In genomic region chrX:169438626-169439025, GRCm38 (mm10) we compare ENCODE assay signal across 11 mouse cellular contexts.
DNase-seq lines count a peak whose midpoint lies in the region; ATAC-seq and TF ChIP-seq lines count a peak whose summit lies in the region.
"Had no signal": no experiment of that assay in that cellular context is flagged by ENCODE, and none has a peak within 500 bp of the region (broad histone marks: within the 10 kb centered on the region; RNA-seq: fewer than 3 reads in every experiment).

No protein-coding gene starts in this region.

- TF ChIP-seq EP300 in CH12.LX (IDR thresholded peaks at IDR 0.05; ENCODE audit: low read length) = no peak

- DNase-seq in kidney, adult 9 months = peak; percentile 14
- DNase-seq in CH12.LX (ENCODE audit: extremely low read depth) = peak; percentile 32
- DNase-seq in Patski (ENCODE audit: low read depth, low spot score) = no peak
- peak; percentile 6 to 40 for DNase-seq in kidney, postnatal 36 days
- no peak for DNase-seq in layer of hippocampus, adult 11-12 months (ENCODE audit: low spot score)
- DNase-seq in thymus, adult 18-20 months = no peak
- no peak for DNase-seq in thymus, postnatal 36 days

- TF ChIP-seq CTCF in CH12.LX (conservative IDR thresholded peaks at IDR 0.05 in 1 of 2, IDR thresholded peaks at IDR 0.05 in 1 of 2; ENCODE audit: low read depth in 2 of 2, low read length in 2 of 2) = peak in 1 of 2 experiments; percentile 60; a peak in 2 of 4 replicates
- TF ChIP-seq CTCF in Patski (IDR thresholded peaks at IDR 0.05) = peak; percentile 66

- H3K4me3 ChIP-seq in kidney, embryonic 14.5 days (ENCODE audit: low read length) = no peak overlapping the region
- no peak overlapping the region for H3K4me3 ChIP-seq in CH12.LX (replicated peaks in 1 of 3; ENCODE audit: low read depth in 2 of 3, low read length in 2 of 3, poor library complexity in 1 of 3)
- H3K4me3 ChIP-seq: embryonic facial prominence, embryonic 12.5 days; limb, embryonic 15.5 days; myocyte had no signal

- no peak overlapping the region for H3K27ac ChIP-seq in kidney, embryonic 14.5 days (ENCODE audit: low read depth, low read length)
- H3K27ac ChIP-seq in CH12.LX (ENCODE audit: insufficient read depth, low read depth) = no peak overlapping the region
- H3K27ac ChIP-seq: embryonic facial prominence, embryonic 12.5 days; limb, embryonic 15.5 days had no signal

- CTCF ChIA-PET in Patski (lab: Charles Lee) = interaction anchor here (1.1 to 1.8 kb wide), 3 partner anchors 9 to 359 kb away, joined by 3 to 8 read pairs (median 4); no protein-coding TSS in a partner anchor

- TF ChIP-seq POLR2A in CH12.LX (IDR thresholded peaks at IDR 0.05; ENCODE audit: low read depth, low read length) = no peak

- 82% methylated on average over 1 of the region's 1 CpGs for WGBS in kidney, embryonic 14.5 days

- POLR2A ChIA-PET in Patski (lab: Charles Lee) = interaction anchor here (0.7 kb wide), 1 partner anchor 264 kb away, joined by 3 read pairs; no protein-coding TSS in a partner anchor

- no peaks in the 10 kb centered on the region for H3K9me3 ChIP-seq in kidney, embryonic 14.5 days (ENCODE audit: control insufficient read depth, low read length)
- H3K9me3 ChIP-seq in CH12.LX (replicated peaks; ENCODE audit: low read length) = no peaks in the 10 kb centered on the region
- H3K9me3 ChIP-seq: embryonic facial prominence, embryonic 12.5 days; limb, embryonic 15.5 days had no signal

- H3K4me2 ChIP-seq in kidney, embryonic 14.5 days (replicated peaks; ENCODE audit: low read depth, low read length) = no peak overlapping the region
- H3K4me2 ChIP-seq in CH12.LX (ENCODE audit: insufficient read depth, low read depth, poor library complexity, severe bottlenecking) = no peak overlapping the region
- H3K4me2 ChIP-seq: embryonic facial prominence, embryonic 12.5 days; limb, embryonic 15.5 days had no signal

- ATAC-seq in kidney, embryonic 14.5 days (ENCODE audit: low FRiP score, low TSS enrichment) = no peak
- no peak for ATAC-seq in Patski

- H3K27me3 ChIP-seq in kidney, embryonic 14.5 days (ENCODE audit: control insufficient read depth, insufficient read depth, low read length) = no peaks in the 10 kb centered on the region
- no peaks in the 10 kb centered on the region for H3K27me3 ChIP-seq in CH12.LX (replicated peaks)
- no peaks in the 10 kb centered on the region for H3K27me3 ChIP-seq in Patski
- H3K27me3 ChIP-seq: embryonic facial prominence, embryonic 12.5 days; limb, embryonic 15.5 days had no signal

- H3K4me1 ChIP-seq in kidney, embryonic 14.5 days (ENCODE audit: control insufficient read depth, insufficient read depth, low read length) = no peaks in the 10 kb centered on the region
- H3K4me1 ChIP-seq in CH12.LX (ENCODE audit: control insufficient read depth in 1 of 2, insufficient read depth in 2 of 2) = peaks cover 0 to 4% of the 10 kb centered on the region in 2 experiments; a peak in 1 of 4 replicates
- H3K4me1 ChIP-seq: embryonic facial prominence, embryonic 12.5 days; limb, embryonic 15.5 days had no signal

- peak; percentile 66 for TF ChIP-seq RAD21 in CH12.LX (IDR thresholded peaks at IDR 0.05; ENCODE audit: low read depth, low read length)

- H3K79me2 ChIP-seq in CH12.LX (replicated peaks; ENCODE audit: control insufficient read depth, extremely low read depth, insufficient read depth, poor library complexity, severe bottlenecking) = no peaks in the 10 kb centered on the region

- dilution Hi-C loops in CH12.LX (cut with MboI; ENCODE audit: extremely low pct_ligation_motif_present, extremely low pct_unique_long_range_greater_than_20kb, low sequenced_read_pairs) = no loop called here

- no peaks in the 10 kb centered on the region for H3K36me3 ChIP-seq in kidney, embryonic 14.5 days (ENCODE audit: control insufficient read depth, insufficient read depth, low read length)
- H3K36me3 ChIP-seq in CH12.LX (replicated peaks in 1 of 2; ENCODE audit: control insufficient read depth in 1 of 2, insufficient read depth in 1 of 2, low read length in 1 of 2) = no peaks in the 10 kb centered on the region
- H3K36me3 ChIP-seq: embryonic facial prominence, embryonic 12.5 days; limb, embryonic 15.5 days had no signal

- in situ Hi-C loops in CH12.LX (cut with MboI; ENCODE audit: low pct_ligation_motif_present, low pct_unique_long_range_greater_than_20kb, low sequenced_read_pairs) (no loop called here), Patski (cut with MboI; ENCODE audit: low pct_unique_long_range_greater_than_20kb) (no loop called here)

- H3K9ac ChIP-seq in kidney, embryonic 14.5 days (ENCODE audit: low read depth, low read length) = no peak overlapping the region
- H3K9ac ChIP-seq in CH12.LX (ENCODE audit: insufficient read depth, low read depth) = no peak overlapping the region
- H3K9ac ChIP-seq: embryonic facial prominence, embryonic 12.5 days; limb, embryonic 15.5 days had no signal

TF ChIP-seq in CH12.LX, 34 proteins besides CTCF, POLR2A, EP300 and RAD21:
- TF ChIP-seq BHLHE40 (IDR thresholded peaks at IDR 0.05; ENCODE audit: low read depth, low read length) (no peak), USF2 (conservative IDR thresholded peaks at IDR 0.05; ENCODE audit: low read depth, low read length) (no peak), SMC3 (IDR thresholded peaks at IDR 0.05; ENCODE audit: low read depth, low read length) (peak; percentile 59)
TF ChIP-seq in CH12.LX: peak in this region for 1.

Comparison
In these comparisons a context has a peak if more than half of its experiments do, and no peak if none do; other contexts are left out.
1. DNase-seq: peak in kidney, adult 9 months (single experiment), CH12.LX (single experiment) and kidney, postnatal 36 days (2 of 2); none in Patski (single experiment), layer of hippocampus, adult 11-12 months (single experiment), thymus, adult 18-20 months (0 of 2) and thymus, postnatal 36 days (0 of 2).